Mouse (Mus musculus): ENCODE measurements at regions not wholly inside any gene's neighbourhood (a gene's known extent, or its start where the extent isn't known, plus 50 kb on each side); places are given as distances from the start of the nearest gene placed in this dataset.

- no peak for DNase-seq (ENCODE audit: extremely low spot score, low spot score)
These were observed 145.0 kb downstream of the Setd4 start for GRCm38 (mm10) chr16:93458598-93459496.

- no peak for DNase-seq (ENCODE audit: extremely low spot score, low spot score)
These were observed 145.8 kb downstream of the Setd4 start for GRCm38 (mm10) chr16:93458011-93458585.

- no peak for DNase-seq (ENCODE audit: extremely low spot score, low spot score)
These were observed 147.0 kb downstream of the Setd4 start for GRCm38 (mm10) chr16:93456706-93457425.

GRCm38 (mm10) chr16:93454080-93454997 lies 149.5 kb downstream of the Setd4 start:
- peak; percentile 88 for DNase-seq (ENCODE audit: extremely low spot score, low spot score)

- DNase-seq (ENCODE audit: extremely low spot score, low spot score), result no peak
These were observed 150.8 kb downstream of the Setd4 start for GRCm38 (mm10) chr16:93453056-93453455.

GRCm38 (mm10) chr16:93450896-93451295 lies 153.0 kb downstream of the Setd4 start:
- no peak for DNase-seq (ENCODE audit: extremely low spot score, low spot score)

- DNase-seq (ENCODE audit: extremely low spot score, low spot score), result no peak
These were observed 153.9 kb downstream of the Setd4 start for GRCm38 (mm10) chr16:93449925-93450324.

- no peak for DNase-seq (ENCODE audit: extremely low spot score, low spot score)
These were observed 155.7 kb downstream of the Setd4 start for GRCm38 (mm10) chr16:93448124-93448523.

- DNase-seq (ENCODE audit: extremely low spot score, low spot score), result no peak
These were observed 156.9 kb downstream of the Setd4 start for GRCm38 (mm10) chr16:93446970-93447369.

GRCm38 (mm10) chr16:93446206-93446605 lies 157.7 kb downstream of the Setd4 start:
- no peak for DNase-seq (ENCODE audit: extremely low spot score, low spot score)

GRCm38 (mm10) chr16:93442837-93443236 lies 161.0 kb downstream of the Setd4 start:
- no peak for DNase-seq (ENCODE audit: extremely low spot score, low spot score)

GRCm38 (mm10) chr16:93437608-93438425 lies 166.0 kb downstream of the Setd4 start:
- DNase-seq (ENCODE audit: extremely low spot score, low spot score), result no peak

GRCm38 (mm10) chr16:93436732-93437131 lies 167.1 kb downstream of the Setd4 start:
- no peak for DNase-seq (ENCODE audit: extremely low spot score, low spot score)

- no peak for DNase-seq (ENCODE audit: extremely low spot score, low spot score)
These were observed 172.5 kb downstream of the Setd4 start for GRCm38 (mm10) chr16:93431316-93431715.

- no peak for DNase-seq (ENCODE audit: extremely low spot score, low spot score)
These were observed 174.5 kb downstream of the Setd4 start for GRCm38 (mm10) chr16:93429324-93429781.

GRCm38 (mm10) chr16:93427264-93427663 lies 176.6 kb downstream of the Setd4 start:
- DNase-seq (ENCODE audit: extremely low spot score, low spot score), result no peak

GRCm38 (mm10) chr16:93425731-93426130 lies 178.1 kb downstream of the Setd4 start:
- no peak for DNase-seq (ENCODE audit: extremely low spot score, low spot score)

- no peak for DNase-seq (ENCODE audit: extremely low spot score, low spot score)
These were observed 180.7 kb downstream of the Setd4 start for GRCm38 (mm10) chr16:93423174-93423573.

- no peak for DNase-seq (ENCODE audit: extremely low spot score, low spot score)
These were observed 181.6 kb downstream of the Setd4 start for GRCm38 (mm10) chr16:93422221-93422620.

- DNase-seq (ENCODE audit: extremely low spot score, low spot score), result no peak
These were observed 185.6 kb downstream of the Setd4 start for GRCm38 (mm10) chr16:93418246-93418645.

Measured in neural tube, embryonic 10.5 days (tissue).